ENCODE assay signal across 11 mouse cellular contexts in the genomic region with DNA sequence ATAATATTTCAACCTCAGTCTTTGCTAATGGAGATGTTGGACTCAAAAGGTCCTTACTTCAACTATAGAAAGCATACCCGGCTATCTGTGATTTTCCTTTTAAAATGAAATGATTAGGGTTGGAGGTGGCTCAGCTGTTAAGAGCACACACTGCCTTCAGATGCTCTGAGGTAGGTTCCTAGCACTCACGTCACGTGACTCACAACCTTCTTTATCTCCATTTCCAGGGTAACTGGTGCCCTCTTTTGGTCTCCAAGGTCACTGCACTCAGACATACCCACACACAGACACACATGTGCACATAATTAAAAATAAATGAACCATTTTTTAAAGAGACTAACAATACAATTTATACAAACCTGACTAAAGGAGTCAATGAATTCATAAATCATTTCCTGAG.
"Had no signal": no experiment of that assay in that cellular context is flagged by ENCODE, and none has a peak within 500 bp of the region (broad histone marks: within the 10 kb centered on the region; RNA-seq: fewer than 3 reads in every experiment).

No protein-coding gene starts in this region.

- H3K9me3 ChIP-seq: limb, embryonic 15.5 days; liver, embryonic 12.5 days; midbrain, embryonic 12.5 days; neural tube, embryonic 15.5 days had no signal

- DNase-seq: kidney, adult 8-10 months; kidney, postnatal 36 days; lung, postnatal 4 days; thymus, adult 18-20 months; thymus, postnatal 25 days had no signal

- H3K9ac ChIP-seq: limb, embryonic 15.5 days; liver, embryonic 12.5 days; midbrain, embryonic 12.5 days; neural tube, embryonic 15.5 days had no signal

- ATAC-seq: liver, embryonic 12.5 days had no signal

- H3K36me3 ChIP-seq: limb, embryonic 15.5 days; liver, embryonic 12.5 days; midbrain, embryonic 12.5 days; neural tube, embryonic 15.5 days had no signal

- H3K4me2 ChIP-seq: limb, embryonic 15.5 days; liver, embryonic 12.5 days; midbrain, embryonic 12.5 days; neural tube, embryonic 15.5 days had no signal

- H3K27me3 ChIP-seq: limb, embryonic 15.5 days; liver, embryonic 12.5 days; midbrain, embryonic 12.5 days; neural tube, embryonic 15.5 days had no signal

- H3K27ac ChIP-seq: kidney, postnatal 0 days; limb, embryonic 15.5 days; liver, embryonic 12.5 days; midbrain, embryonic 12.5 days; neural tube, embryonic 15.5 days had no signal

- H3K4me3 ChIP-seq: limb, embryonic 15.5 days; liver, embryonic 12.5 days; megakaryocyte, embryonic 14.5 days; midbrain, embryonic 12.5 days; neural tube, embryonic 15.5 days had no signal
